Mouse (Mus musculus) forebrain, embryonic 14.5 days (tissue): ENCODE data around the gene Ric8a. TPM values are rescaled to one million over a fixed set of nuclear protein-coding genes. Genes with fewer than 3 reads are reported as not detected.

Source experiments
- ATAC-seq: fragments of 200-750 bp; cut with Nextera tagmentation; 2 replicates; pipeline ENCODE4 v1.8.0; 2017; ENCODE audit warnings: mild to moderate bottlenecking, moderate library complexity
- DNase-seq: peaks from one replicate; pipeline ENCODE4 v3.0.0-alpha.2; 2015; ENCODE audit warnings: low spot score
- H3K27ac ChIP-seq: fragments of 300-500 bp; sonication (generic); 2 replicates; pipeline ENCODE4 v1.5.1; 2014; ENCODE audit warnings: low read depth, mild to moderate bottlenecking, control low read depth, low read length, moderate library complexity
- H3K27me3 ChIP-seq: fragments of 300-500 bp; sonication (generic); replicated peaks from 2 replicates; pipeline ENCODE4 v1.6.1; 2014; ENCODE audit warnings: low read length, control low read depth, mixed read lengths; ENCODE audit not compliant: control insufficient read depth, insufficient read depth
- H3K36me3 ChIP-seq: fragments of 300-500 bp; sonication (generic); 2 replicates; pipeline ENCODE4 v1.6.1; 2014; ENCODE audit warnings: low read length, control low read depth; ENCODE audit not compliant: control insufficient read depth, insufficient read depth
- H3K4me1 ChIP-seq: fragments of 300-500 bp; sonication (generic); 2 replicates; pipeline ENCODE4 v1.6.1; 2014; ENCODE audit warnings: antibody characterized with exemption, low read length, control low read depth; ENCODE audit not compliant: control insufficient read depth, insufficient read depth
- H3K4me2 ChIP-seq: fragments of 300-500 bp; sonication (generic); 2 replicates; pipeline ENCODE4 v1.6.1; 2014; ENCODE audit warnings: mild to moderate bottlenecking, control low read depth, low read length
- H3K4me3 ChIP-seq: fragments of 300-500 bp; sonication (generic); 2 replicates; pipeline ENCODE4 v1.5.1; 2014; ENCODE audit warnings: low read depth, low read length, control low read depth
- H3K9ac ChIP-seq: fragments of 300-500 bp; sonication (generic); 2 replicates; pipeline ENCODE4 v1.6.1; 2014; ENCODE audit warnings: mild to moderate bottlenecking, low read length, control low read depth, moderate library complexity
- H3K9me3 ChIP-seq: fragments of 300-500 bp; sonication (generic); replicated peaks from 2 replicates; pipeline ENCODE4 v1.6.1; 2016; ENCODE audit warnings: low read length, control low read depth, mixed read lengths; ENCODE audit not compliant: control insufficient read depth
- WGBS: fragments of 180-500 bp; shearing (Covaris S2); extraction: QIAGEN DNeasy Blood & Tissue Kit; methylation state at CpG from one replicate; pipeline ENCODE4 v1.1.7; 2014; 5-methylcytosine and 5-hydroxymethylcytosine counted together
- polyA plus RNA-seq: library from polyadenylated mRNA; unstranded; fragments of >200 nt; fragmentation: Nextera tagmentation; extraction: Ambion mirVana; gene quantifications from 2 replicates; pipeline ENCODE4 v1.2.1, GENCODE M21; 2014

Ric8a gene
- polyA plus RNA-seq, 1 experiment from 2014 or later, result 95.0 TPM

DNA sequence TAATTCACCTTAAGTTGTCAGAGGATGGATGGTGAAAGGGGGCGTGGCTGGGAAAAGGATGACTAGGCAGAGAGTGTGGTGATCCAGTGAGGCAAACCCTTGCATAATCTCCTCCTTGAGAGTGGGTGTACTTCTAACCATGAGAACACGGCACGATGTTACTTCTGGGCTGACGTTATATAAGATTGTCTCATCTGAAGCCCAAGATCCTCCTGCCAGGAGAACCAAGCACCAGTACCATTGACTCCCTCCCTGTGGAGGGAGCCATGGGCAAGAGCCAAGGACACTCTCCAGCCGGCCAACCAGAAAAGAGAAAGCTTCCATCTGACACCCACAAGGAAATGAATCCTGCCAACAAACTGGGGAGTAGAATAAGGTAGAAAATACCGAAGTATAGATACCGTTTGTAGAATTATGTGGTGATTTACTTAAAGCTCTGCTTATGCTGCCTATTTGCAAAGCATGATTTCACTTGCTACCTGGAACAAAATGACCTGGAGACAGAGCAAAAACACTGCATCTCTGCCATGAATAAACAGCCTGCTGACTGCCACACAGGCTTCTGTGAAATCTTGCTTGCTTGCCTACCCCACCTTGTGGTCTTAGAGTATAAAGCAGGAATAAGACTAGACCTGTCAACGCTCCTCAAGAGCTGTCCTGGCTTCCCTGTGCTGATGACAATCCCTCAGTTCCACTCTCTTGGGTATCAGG, 28.4 kb upstream of the Ric8a start:
- Histone ChIP-seq H3K36me3 (no peaks in the 10 kb centered on the region), H3K27me3 (no peaks in the 10 kb centered on the region; the same call in 1 of the 2 replicates), H3K4me2 (no peak overlapping the region), H3K4me1 (no peaks in the 10 kb centered on the region), H3K4me3 (no peak overlapping the region), H3K9ac (no peak overlapping the region), H3K9me3 (no peaks in the 10 kb centered on the region), H3K27ac (no peak overlapping the region)
- peak; percentile 66 for DNase-seq
- 45% methylated on average over 8 of the region's 8 CpGs for WGBS
- ATAC-seq, result no peak

DNA sequence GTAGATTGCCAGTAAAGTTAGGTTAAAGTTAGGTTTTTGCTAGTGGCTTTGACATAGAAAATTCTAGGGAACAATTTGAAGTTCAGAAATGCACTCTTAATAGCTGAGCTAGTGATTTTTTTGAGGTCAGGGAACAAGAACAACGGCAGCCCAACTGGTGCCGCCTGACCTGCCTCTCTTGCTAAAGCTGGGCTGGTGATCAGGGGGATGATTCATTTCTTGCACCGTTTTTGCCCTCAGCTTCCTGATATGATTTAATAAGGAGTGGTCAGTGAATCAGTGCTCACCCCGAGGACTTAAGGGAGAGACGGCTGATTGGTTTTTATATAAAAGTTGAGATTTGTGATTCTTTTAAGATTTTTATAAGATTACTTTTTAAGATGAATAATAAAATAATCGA, 25.3 kb upstream of the Ric8a start:
- ATAC-seq (no peak), DNase-seq (no peak)
- no peak overlapping the region for H3K27ac ChIP-seq
- H3K4me2 ChIP-seq, result no peak overlapping the region
- H3K4me1 ChIP-seq, result no peaks in the 10 kb centered on the region
- no peak overlapping the region for H3K9ac ChIP-seq
- no peaks in the 10 kb centered on the region; the same call in 1 of the 2 replicates for H3K27me3 ChIP-seq
- 80% methylated on average over 6 of the region's 6 CpGs for WGBS
- H3K36me3 ChIP-seq, result no peaks in the 10 kb centered on the region
- no peaks in the 10 kb centered on the region for H3K9me3 ChIP-seq
- H3K4me3 ChIP-seq, result no peak overlapping the region

DNA sequence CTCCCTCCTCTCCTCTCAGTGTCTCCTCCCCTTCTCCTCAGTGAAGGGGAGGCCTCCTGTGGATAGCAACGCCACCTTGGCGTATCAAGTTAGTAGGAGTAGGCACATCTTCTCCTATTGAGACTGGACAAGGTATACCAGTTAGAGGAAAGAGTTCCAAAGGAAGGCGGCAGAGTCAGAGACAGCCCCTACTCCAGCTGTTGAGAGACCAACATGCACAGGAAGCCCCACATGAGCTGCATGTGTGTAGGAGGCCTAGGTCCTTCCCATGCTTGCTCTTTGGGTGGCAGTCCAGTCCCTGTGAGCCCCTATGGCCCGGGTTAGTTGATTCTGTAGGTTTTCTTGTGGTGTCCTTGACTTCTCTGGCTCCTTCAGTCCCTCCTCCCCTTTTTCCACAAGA, 23.4 kb upstream of the Ric8a start:
- DNase-seq (no peak), ATAC-seq (no peak)
- no peak overlapping the region for H3K27ac ChIP-seq
- 83% methylated on average over 4 of the region's 4 CpGs for WGBS
- no peaks in the 10 kb centered on the region for H3K36me3 ChIP-seq
- H3K4me2 ChIP-seq, result no peak overlapping the region
- H3K9me3 ChIP-seq, result no peaks in the 10 kb centered on the region
- H3K4me1 ChIP-seq, result no peaks in the 10 kb centered on the region
- no peak overlapping the region for H3K4me3 ChIP-seq
- no peak overlapping the region for H3K9ac ChIP-seq
- no peaks in the 10 kb centered on the region for H3K27me3 ChIP-seq

DNA sequence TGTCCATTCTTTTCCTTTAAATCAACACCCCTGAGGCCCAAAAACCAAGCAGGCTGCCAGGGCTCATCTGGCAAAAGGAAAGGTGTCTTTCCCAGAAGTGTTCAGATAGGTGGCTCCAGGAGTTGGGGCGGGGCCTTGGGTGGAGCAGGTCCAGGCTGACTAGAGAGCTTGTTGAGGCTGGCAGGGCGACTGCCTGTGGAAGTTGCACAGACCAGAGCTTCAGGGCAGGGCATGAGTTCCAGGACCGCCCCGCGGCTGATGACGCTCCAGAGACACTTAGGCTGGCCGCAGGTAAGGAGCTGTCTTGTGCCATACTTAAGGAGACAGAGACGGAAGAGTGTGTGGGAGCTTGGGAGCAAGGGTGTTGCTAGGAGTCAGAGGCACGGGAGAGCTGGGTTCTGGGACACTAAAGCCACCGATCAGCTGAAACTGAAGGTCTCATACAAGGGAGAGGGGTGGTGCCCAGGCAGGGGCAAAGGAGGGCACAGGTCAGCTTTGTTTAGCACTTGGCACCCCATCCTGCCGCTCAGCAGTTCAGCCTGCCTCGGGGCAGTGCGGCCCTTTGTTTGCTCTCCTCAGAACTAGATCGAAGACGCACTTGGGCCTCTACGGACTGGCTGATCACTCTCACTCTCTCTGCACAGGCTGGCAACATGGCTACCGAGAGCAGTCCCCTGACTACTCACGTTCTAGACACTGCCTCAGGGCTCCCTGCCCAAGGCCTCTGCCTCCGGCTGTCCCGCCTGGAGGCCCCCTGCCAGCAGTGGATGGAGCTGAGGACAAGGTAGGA, 21.6 kb upstream of the Ric8a start, which contains the start of gene Urah:
Gene Urah (plus strand): TSS at position 51 of the 790 bp plus-strand sequence.
- ATAC-seq, result no peak
- H3K4me2 ChIP-seq, result no peak within 1 kb of the TSS
- no peak for DNase-seq

DNA sequence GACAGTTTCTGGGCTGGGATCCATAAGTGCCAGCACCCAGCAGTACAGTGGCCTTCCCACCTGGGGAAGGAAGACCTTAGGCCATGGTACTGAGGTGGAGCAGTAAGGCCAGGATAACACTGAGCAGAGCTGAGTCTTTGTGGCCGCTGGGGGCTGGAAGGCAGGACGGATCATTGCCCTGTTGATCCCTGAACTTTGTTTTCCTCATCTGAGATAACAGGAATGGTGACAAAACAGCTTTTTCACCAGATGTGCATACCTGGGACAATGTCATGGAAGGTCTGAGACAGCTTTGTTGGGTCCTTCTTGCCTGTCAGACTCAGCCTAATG, 21.0 kb upstream of the Ric8a start:
- no peak overlapping the region for H3K4me3 ChIP-seq
- ATAC-seq, result no peak
- H3K9ac ChIP-seq, result no peak overlapping the region
- no peak overlapping the region for H3K27ac ChIP-seq
- 0 out of 2 replicates have a peak, but pooled peaks cover under 1% of the 10 kb centered on the region for H3K27me3 ChIP-seq
- no peaks in the 10 kb centered on the region for H3K4me1 ChIP-seq
- no peak overlapping the region for H3K4me2 ChIP-seq
- no peaks in the 10 kb centered on the region for H3K9me3 ChIP-seq
- 82% methylated on average over 2 of the region's 2 CpGs for WGBS
- H3K36me3 ChIP-seq, result no peaks in the 10 kb centered on the region
- no peak for DNase-seq

More for the DNA sequence above, 21.6 kb upstream of the Ric8a start, which contains the start of gene Urah:
- H3K4me3 ChIP-seq, result no peak within 1 kb of the TSS
- H3K4me1 ChIP-seq, result no peaks in the 10 kb centered on the region
- H3K9ac ChIP-seq, result no peak within 1 kb of the TSS
- WGBS, result 43% methylated on average over 20 of the region's 20 CpGs
- H3K36me3 ChIP-seq, result no peaks in the 10 kb centered on the region
- H3K27me3 ChIP-seq, result no peaks in the 10 kb centered on the region
- H3K9me3 ChIP-seq, result no peaks in the 10 kb centered on the region
- H3K27ac ChIP-seq, result no peak within 1 kb of the TSS

DNA sequence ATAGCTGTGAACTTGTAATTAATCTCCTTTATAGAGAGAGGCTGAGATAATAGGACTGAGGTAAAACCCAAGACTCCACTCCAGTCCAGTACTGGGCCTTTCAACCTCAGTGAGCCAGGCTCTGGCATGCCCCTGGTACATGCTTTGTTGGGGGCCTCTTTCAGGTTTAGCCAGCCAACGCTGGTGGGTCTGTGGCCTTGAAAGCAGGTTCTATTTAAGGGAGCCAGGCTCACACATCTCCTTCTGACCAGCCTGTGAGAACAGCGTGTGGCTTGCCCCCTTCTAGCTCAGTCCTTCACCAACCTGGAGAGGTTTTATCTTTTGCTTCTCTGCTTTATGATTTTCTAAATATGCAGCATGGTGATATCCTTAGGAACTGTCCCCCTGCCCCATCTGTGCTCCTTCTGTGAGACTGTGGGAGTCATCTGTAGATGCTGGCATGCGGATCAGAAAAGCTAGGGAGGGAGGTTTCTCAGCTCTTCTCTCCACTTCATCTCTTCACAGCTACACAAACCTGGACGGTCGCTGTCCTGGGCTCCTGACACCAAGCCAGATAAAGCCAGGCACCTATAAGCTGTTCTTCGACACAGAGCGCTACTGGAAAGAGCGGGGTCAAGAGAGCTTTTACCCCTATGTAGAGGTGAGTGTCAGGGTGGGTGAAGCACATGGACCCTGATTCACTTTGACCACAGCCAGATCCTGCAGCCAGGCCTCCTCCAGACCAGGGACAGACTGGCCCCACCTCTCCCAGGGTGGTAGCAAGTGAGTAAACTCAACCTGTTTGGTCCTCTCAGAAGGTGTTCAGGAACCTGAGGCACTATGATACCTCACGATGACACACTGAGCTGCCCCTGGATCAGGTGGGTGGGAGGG, 20.3 kb upstream of the Ric8a start:
- H3K4me2 ChIP-seq, result no peak overlapping the region
- no peak overlapping the region for H3K4me3 ChIP-seq
- H3K4me1 ChIP-seq, result no peaks in the 10 kb centered on the region
- ATAC-seq (no peak), DNase-seq (no peak)
- 0 out of 2 replicates have a peak, but pooled peaks cover 4% of the 10 kb centered on the region for H3K27me3 ChIP-seq
- H3K27ac ChIP-seq, result no peak overlapping the region
- H3K36me3 ChIP-seq, result no peaks in the 10 kb centered on the region
- WGBS, result 76% methylated on average over 9 of the region's 9 CpGs
- H3K9me3 ChIP-seq, result no peaks in the 10 kb centered on the region
- H3K9ac ChIP-seq, result no peak overlapping the region

DNA sequence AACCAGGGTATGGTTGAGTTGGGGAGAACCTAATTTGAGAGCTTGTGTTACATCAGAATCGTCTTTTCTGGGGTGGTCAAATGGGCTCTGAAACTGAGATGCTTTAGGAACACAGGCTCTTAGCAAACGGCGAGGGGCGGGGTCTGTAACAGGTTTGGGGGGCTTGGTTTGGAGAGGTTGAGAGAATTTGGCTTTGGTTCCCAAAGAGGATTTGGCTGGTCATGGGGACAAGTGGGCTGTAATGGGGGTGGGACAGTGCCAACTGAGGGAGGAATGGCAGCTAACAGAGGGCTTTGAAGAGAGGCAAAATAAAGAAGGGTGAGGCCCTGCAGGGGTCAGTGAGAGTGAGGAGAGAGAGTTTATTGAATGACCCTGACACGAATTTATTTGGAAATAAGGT, 17.2 kb upstream of the Ric8a start:
- no peaks in the 10 kb centered on the region for H3K4me1 ChIP-seq
- H3K36me3 ChIP-seq, result no peaks in the 10 kb centered on the region
- H3K27ac ChIP-seq, result no peak overlapping the region
- no peak overlapping the region for H3K4me3 ChIP-seq
- DNase-seq (no peak), ATAC-seq (no peak)
- no peak overlapping the region for H3K4me2 ChIP-seq
- H3K27me3 ChIP-seq, result 0 out of 2 replicates have a peak, but pooled peaks cover 8% of the 10 kb centered on the region
- WGBS, result 65% methylated on average over 5 of the region's 5 CpGs
- no peak overlapping the region for H3K9ac ChIP-seq
- no peaks in the 10 kb centered on the region for H3K9me3 ChIP-seq

DNA sequence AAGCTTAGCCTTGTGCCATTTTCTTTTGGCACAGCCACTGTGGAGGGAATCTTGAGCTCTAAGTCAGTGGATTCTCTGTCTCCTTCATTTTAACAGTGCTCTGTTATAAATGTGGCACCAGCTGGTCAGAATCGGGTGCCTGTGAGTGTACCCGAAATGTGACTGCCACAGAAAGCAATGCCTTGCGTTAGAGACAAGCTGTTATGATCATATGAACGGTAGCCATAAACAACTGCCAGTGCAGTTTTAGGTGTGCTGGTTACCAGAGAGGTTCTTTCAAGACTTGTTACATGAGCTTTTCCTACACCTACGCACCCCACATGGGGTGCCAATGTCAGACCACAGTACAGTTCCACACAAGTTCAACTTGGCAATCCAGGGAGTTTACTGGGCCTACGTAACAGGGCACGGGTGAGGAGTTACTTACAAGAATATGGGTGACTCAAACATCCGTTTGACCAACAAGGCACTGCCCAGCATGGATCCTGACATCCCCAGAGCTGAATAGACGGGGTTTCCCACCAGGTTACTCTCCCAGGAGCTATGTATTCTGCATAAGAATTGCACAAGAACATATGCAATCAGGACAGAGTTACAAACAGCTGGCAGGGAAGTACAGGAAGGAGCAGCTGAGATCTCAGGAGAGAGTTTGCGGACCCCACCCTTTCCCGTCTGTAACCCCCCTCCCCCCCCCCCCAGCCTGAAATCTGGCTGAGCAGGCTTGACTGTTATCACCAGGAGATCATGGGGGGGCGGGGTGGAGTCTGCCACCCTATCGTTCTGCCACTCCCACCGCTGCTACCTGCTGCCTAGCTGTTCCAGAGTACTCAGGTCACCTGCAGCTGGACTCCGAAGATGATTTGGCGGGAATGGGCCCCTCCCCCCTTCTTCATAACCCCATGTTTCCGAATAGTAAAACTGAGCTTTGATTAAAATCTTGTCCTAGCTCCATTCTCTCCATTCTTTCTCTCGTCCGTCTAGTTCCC, 15.7 kb upstream of the Ric8a start:
- H3K27ac ChIP-seq, result no peak overlapping the region
- H3K4me3 ChIP-seq, result no peak overlapping the region
- WGBS, result 39% methylated on average over 19 of the region's 19 CpGs
- no peak overlapping the region for H3K4me2 ChIP-seq
- H3K27me3 ChIP-seq, result 0 out of 2 replicates have a peak, but pooled peaks cover 8% of the 10 kb centered on the region
- H3K36me3 ChIP-seq, result no peaks in the 10 kb centered on the region
- H3K9ac ChIP-seq, result no peak overlapping the region
- H3K4me1 ChIP-seq, result no peaks in the 10 kb centered on the region
- no peaks in the 10 kb centered on the region for H3K9me3 ChIP-seq
- DNase-seq (no peak), ATAC-seq (no peak)
